Mouse (Mus musculus): ENCODE results near the gene Rhoc. TPM values are rescaled to one million over a fixed set of nuclear protein-coding genes. Genes with fewer than 3 reads are reported as not detected.
A peak's percentile ranks its signal among the peaks of the same experiment; 100 is the strongest.

The Rhoc gene
- polyA plus RNA-seq, 1 experiment from 2014 or later: 82.9 TPM

DNA sequence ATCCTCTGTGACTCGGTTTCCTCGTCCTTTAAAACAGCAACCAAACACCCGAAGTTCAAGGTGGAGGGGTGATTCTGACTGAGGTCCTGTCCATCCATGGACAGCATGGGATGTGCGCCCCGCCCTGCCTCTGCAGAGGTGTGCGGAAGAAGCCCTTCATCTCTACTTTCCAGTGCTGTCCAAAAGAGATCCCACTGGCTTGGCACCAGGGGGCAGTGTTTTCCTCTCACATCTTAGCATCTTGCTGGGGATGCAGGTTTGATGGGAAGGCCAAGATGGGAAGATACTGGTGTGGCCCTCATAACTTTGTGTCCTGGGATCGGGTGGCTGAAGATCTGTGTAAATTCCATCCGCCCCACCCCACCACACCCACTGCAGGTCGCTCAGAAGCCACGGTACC, 18.1 kb upstream of the Rhoc start:
- Histone ChIP-seq H3K4me2 (no peak overlapping the region), H3K27me3 (peaks cover 5% of the 10 kb centered on the region; the same call in 1 of the 2 replicates), H3K9ac (no peak overlapping the region), H3K27ac (replicated peaks) (no peak overlapping the region), H3K4me3 (no peak overlapping the region), H3K4me1 (replicated peaks) (no peaks in the 10 kb centered on the region), H3K36me3 (no peaks in the 10 kb centered on the region), H3K9me3 (no peaks in the 10 kb centered on the region)
- 58% methylated on average over 10 of the region's 10 CpGs for WGBS
- ATAC-seq (ENCODE audit: low read depth): no peak

DNA sequence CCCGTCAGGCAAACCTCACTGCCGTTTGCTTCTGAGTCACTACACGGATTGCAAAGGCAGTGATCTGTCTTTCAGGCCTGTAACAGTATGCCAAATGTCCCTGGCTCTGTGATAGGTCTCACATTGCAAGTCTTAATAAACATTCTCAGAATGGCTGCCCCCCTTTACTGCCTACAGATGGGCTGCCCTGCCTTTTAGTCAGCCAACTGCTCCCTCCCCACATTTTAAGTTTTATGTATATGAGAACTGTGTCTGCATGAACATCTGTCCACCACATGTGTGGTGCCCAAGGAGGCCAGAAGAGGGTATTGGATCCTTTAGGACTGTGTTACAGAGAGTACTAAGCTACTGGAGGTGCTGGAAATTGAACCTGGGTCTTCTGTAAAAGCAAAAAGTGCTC, 17.3 kb upstream of the Rhoc start:
- H3K9ac ChIP-seq: no peak overlapping the region
- H3K9me3 ChIP-seq: no peaks in the 10 kb centered on the region
- no peak overlapping the region for H3K27ac ChIP-seq (replicated peaks)
- no peaks in the 10 kb centered on the region for H3K36me3 ChIP-seq
- no peak overlapping the region for H3K4me2 ChIP-seq
- H3K27me3 ChIP-seq: peaks cover 10% of the 10 kb centered on the region
- H3K4me3 ChIP-seq: no peak overlapping the region
- H3K4me1 ChIP-seq (replicated peaks): no peaks in the 10 kb centered on the region
- no peak for ATAC-seq (ENCODE audit: low read depth)
- WGBS: 74% methylated on average over 3 of the region's 3 CpGs

DNA sequence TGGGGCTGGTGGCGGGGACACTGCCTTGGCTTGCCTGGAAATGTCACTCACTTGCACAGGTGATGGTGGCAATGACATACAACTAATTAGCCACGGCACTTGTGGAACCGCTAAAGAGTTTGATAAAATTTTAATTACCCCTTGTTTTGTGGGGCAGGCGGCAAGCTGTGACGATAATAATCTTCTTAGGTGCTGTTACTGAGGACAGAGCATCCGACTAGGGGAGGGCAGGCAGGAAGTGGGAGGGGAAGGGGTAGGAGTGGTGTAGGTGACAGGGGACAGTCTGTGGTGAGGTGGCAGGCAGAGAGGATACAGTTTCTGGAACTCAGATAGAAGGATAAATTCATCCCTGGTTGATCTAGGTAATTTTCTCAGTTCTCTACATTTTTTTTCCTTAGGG, 16.7 kb upstream of the Rhoc start:
- no peaks in the 10 kb centered on the region for H3K36me3 ChIP-seq
- no peak overlapping the region for H3K4me2 ChIP-seq
- WGBS: 62% methylated on average over 6 of the region's 6 CpGs
- no peak for ATAC-seq (ENCODE audit: low read depth)
- H3K27ac ChIP-seq (replicated peaks): no peak overlapping the region
- no peak overlapping the region for H3K9ac ChIP-seq
- H3K9me3 ChIP-seq: no peaks in the 10 kb centered on the region
- H3K4me1 ChIP-seq (replicated peaks): no peaks in the 10 kb centered on the region
- H3K4me3 ChIP-seq: no peak overlapping the region
- H3K27me3 ChIP-seq: peaks cover 16% of the 10 kb centered on the region

DNA sequence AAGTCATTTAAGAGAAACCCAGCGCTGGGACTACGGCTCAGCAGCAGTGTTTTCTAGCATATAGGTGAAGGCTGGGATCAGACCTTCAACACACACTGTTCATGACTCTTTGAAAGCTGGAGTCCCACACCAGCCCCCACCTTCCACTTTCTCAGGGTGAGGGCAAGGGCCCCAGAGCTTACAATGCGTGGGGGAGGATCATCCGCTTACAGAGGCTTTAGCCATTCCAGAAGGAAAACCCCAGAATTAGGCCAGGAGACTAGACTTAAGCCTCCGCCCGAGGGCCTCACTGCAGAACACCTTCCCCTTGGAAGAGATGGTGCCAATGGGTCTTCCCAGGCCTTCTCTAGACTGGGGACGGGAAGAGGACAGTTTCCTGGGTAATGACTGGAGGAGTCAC, 14.9 kb upstream of the Rhoc start:
- H3K9ac ChIP-seq: no peak overlapping the region
- no peak for ATAC-seq (ENCODE audit: low read depth)
- no peak overlapping the region for H3K27ac ChIP-seq (replicated peaks)
- 75% methylated on average over 7 of the region's 7 CpGs for WGBS
- no peaks in the 10 kb centered on the region for H3K36me3 ChIP-seq
- H3K4me1 ChIP-seq (replicated peaks): peaks cover 8% of the 10 kb centered on the region
- no peak overlapping the region for H3K4me2 ChIP-seq
- H3K4me3 ChIP-seq: no peak overlapping the region
- H3K27me3 ChIP-seq: peaks cover 33% of the 10 kb centered on the region
- H3K9me3 ChIP-seq: no peaks in the 10 kb centered on the region

DNA sequence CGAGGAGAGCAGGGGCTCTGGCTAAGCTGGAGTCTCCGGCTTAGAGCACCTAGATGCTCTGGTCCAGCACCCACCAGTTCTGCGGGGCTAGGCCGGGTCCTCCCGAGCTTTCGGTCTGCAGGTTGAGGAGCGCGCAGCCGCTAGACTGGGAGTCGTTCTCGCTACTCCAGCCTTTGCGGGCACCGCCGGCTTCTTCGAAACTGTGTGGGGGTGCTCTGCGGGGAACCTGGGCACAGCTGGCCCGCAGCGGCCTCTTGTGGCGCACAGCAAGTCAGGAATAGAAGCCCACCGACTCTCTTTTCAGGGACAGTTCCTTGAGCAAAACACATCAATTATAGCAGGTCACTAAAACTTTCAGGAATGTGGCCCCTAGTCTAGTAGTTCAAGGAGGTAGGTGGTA, 10.8 kb upstream of the Rhoc start:
- peak overlapping the region; percentile 56 for H3K9ac ChIP-seq
- peak overlapping the region; percentile 63 for H3K4me2 ChIP-seq
- no peaks in the 10 kb centered on the region for H3K36me3 ChIP-seq
- H3K9me3 ChIP-seq: no peaks in the 10 kb centered on the region
- no peak for ATAC-seq (ENCODE audit: low read depth)
- peaks cover 29% of the 10 kb centered on the region for H3K4me1 ChIP-seq (replicated peaks)
- no peak overlapping the region for H3K27ac ChIP-seq (replicated peaks)
- peaks cover 74% of the 10 kb centered on the region for H3K27me3 ChIP-seq
- 1% methylated on average over 20 of the region's 20 CpGs for WGBS
- peak overlapping the region; percentile 36 for H3K4me3 ChIP-seq

DNA sequence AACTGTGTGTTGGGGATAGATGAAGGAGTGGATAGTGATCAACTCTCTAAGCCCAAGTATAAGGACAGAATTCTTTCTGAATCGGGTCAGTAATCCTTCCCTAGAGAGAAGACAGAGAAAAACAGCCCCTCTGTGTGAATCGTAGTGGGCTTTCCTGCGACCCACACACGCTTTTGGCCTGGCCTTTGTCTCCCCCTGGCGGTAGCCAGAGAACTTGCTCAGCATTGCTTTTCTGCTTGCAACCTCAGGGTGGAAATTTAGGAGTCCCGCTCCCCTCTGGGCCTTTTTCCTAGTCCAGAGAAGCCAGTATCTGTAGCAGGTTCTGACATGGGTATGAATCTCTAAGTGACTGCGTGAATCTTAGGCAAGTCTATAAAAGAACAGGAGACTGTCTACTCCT, 8.2 kb upstream of the Rhoc start:
- no peak for ATAC-seq (ENCODE audit: low read depth)
- H3K4me1 ChIP-seq (replicated peaks): peaks cover 29% of the 10 kb centered on the region
- H3K4me2 ChIP-seq: no peak overlapping the region
- H3K4me3 ChIP-seq: no peak overlapping the region
- H3K27me3 ChIP-seq: peaks cover 95% of the 10 kb centered on the region
- no peaks in the 10 kb centered on the region for H3K36me3 ChIP-seq
- H3K9ac ChIP-seq: no peak overlapping the region
- WGBS: under 1% methylated on average over 7 of the region's 7 CpGs
- no peak overlapping the region for H3K27ac ChIP-seq (replicated peaks)
- no peaks in the 10 kb centered on the region for H3K9me3 ChIP-seq

DNA sequence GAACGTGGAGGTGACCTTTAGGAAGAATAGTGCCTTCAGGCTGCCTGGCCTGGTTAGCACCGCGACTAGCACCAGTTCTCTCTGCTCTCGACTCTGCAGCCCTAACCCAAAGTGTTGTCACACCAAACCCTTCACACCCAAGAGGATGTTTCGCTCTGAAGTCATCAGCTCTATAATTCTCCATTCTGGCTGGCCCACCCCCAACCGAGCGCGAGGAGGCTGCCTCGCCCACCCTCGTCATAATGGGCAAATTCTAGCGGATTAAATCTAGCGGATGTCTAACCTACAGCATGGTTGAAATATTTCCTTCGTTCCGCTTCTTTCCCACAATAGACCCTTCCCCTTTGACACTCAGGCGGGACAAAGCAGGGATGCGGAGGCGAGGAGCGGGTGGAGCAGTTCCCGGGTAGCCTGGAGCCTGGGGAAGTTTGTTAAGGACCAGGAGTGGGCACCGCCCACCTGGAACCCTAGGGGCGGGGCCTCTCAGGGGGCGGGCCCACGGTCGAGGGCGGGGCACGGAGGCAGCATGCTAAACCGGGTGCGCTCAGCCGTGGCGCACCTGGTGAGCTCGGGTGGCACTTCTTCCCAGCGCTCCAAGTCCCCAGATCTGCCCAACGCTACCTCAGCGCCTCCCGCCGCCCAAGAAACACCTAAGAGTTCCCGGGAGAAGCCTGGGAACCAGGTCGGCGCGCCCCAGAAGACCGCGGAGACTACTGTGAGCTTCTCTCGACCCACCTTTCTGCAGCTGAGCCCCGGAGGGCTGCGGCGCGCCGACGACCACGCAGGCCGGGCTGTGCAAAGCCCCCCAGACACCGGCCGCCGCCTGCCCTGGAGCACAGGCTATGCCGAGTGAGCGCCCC, 7.4 kb upstream of the Rhoc start, which contains the start of gene Ppm1j:
TSS of gene Ppm1j (plus strand) at position 496 of the 860 bp plus-strand sequence.
- Histone ChIP-seq H3K9me3 (no peaks in the 10 kb centered on the region), H3K27me3 (peaks cover 98% of the 10 kb centered on the region), H3K4me3 (peak within 1 kb of the TSS; percentile 43), H3K27ac (replicated peaks) (no peak within 1 kb of the TSS), H3K4me2 (peak within 1 kb of the TSS; percentile 78), H3K36me3 (no peaks in the 10 kb centered on the region), H3K4me1 (replicated peaks) (peaks cover 29% of the 10 kb centered on the region), H3K9ac (peak within 1 kb of the TSS; percentile 64)
- 0 out of 2 replicates have a peak, but pooled peaks have one; percentile 41 for ATAC-seq (ENCODE audit: low read depth)
- 1% methylated on average over 56 of the region's 56 CpGs for WGBS

DNA sequence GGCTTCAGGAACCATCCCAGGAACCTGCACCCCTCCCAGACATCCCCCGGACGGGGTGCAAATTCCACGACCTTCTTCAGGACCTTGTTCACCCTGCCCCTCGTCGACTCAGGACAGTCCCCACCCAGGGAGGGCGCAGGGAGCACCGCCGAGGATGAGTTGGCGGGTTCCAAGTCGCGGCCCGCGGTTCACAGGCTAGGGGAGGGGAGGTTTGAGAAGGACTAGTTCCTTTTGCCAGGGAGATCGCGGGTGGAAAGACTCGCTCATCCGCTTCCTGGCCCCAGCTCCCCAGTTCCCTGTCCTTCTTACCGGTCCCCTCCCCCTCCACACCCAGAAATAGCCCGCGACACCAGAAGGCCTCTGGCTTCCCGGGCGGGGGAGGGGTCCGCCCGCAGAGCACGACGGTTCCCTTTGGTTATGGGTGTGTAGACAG, 6.7 kb upstream of the Rhoc start, which contains the start of gene Fam19a3:
TSS of gene Fam19a3 (minus strand) at position 370 of the 433 bp plus-strand sequence.
- under 1% methylated on average over 26 of the region's 26 CpGs for WGBS
- Histone ChIP-seq H3K27ac (replicated peaks) (no peak within 1 kb of the TSS), H3K27me3 (peaks cover 96% of the 10 kb centered on the region), H3K9me3 (no peaks in the 10 kb centered on the region), H3K4me2 (peak within 1 kb of the TSS; percentile 78), H3K9ac (peak within 1 kb of the TSS; percentile 64), H3K36me3 (no peaks in the 10 kb centered on the region), H3K4me3 (peak within 1 kb of the TSS; percentile 43), H3K4me1 (replicated peaks) (peaks cover 29% of the 10 kb centered on the region)
- ATAC-seq (ENCODE audit: low read depth): no peak

DNA sequence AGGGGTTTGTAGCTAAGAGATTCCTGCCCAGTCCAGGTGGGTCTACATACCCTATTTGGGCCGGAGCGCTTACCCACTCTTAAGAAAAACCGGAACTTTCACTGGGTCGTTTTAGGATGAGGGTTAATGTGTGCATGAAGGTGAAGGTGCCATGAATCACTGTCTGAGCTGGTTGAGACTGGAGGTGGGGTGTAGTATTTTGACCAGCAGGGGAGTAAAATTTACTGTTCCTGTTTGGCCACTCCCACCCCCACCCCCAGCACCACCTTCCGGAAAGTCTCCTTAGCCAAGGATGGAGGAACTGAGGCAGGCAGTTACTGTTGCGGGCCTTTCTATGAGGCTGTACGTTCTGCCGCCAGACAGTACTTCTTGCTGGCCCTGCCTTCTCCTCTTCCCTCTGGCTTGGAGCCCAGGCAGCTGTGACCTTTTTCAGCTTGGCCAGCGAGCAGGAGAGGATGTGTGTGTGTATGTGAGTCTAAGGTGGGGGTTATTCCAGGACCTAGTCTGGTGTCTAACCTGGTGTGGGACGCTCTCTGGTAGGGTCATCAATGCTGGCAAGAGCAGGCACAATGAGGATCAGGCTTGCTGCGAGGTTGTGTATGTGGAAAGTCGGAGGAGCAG, 6.0 kb upstream of the Rhoc start:
- no peak for ATAC-seq (ENCODE audit: low read depth)
- peak overlapping the region; percentile 43; the same call in 1 of the 2 replicates for H3K4me3 ChIP-seq
- WGBS: 13% methylated on average over 12 of the region's 12 CpGs
- H3K9ac ChIP-seq: no peak overlapping the region; the same call in 1 of the 2 replicates
- no peak overlapping the region for H3K27ac ChIP-seq (replicated peaks)
- peaks cover 25% of the 10 kb centered on the region for H3K4me1 ChIP-seq (replicated peaks)
- peaks cover 89% of the 10 kb centered on the region for H3K27me3 ChIP-seq
- H3K9me3 ChIP-seq: no peaks in the 10 kb centered on the region
- no peaks in the 10 kb centered on the region for H3K36me3 ChIP-seq
- peak overlapping the region; percentile 78 for H3K4me2 ChIP-seq

DNA sequence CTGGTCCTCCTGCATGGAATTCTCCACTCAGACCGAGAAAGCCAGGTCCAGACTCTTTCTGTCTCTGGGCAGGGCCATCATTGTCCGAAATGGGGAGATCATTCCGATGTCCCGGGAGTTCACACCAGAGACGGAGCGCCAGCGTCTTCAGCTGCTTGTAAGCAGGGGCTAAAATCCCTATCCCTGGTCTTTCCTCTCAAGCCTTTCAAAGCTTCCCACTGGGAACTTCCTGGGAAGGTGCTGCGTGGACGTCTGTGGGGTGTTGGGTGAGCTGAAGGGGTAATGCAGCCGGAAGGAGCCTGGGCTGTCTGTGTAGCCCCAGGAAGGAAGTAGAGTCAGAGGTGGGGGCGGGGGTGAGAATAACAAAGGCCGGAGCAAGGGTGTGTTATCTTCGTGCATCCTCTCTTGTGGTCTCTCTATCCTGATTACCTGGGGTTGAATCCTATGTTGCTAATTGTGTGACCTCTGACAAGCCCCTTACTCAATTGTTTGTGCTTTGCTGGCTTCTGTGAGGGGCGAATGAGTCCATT, 4.1 kb upstream of the Rhoc start:
- H3K4me3 ChIP-seq: no peak overlapping the region
- H3K4me1 ChIP-seq (replicated peaks): peaks cover 29% of the 10 kb centered on the region
- ATAC-seq (ENCODE audit: low read depth): no peak
- WGBS: 40% methylated on average over 14 of the region's 14 CpGs
- H3K27ac ChIP-seq (replicated peaks): no peak overlapping the region
- H3K9ac ChIP-seq: no peak overlapping the region
- no peaks in the 10 kb centered on the region for H3K36me3 ChIP-seq
- H3K27me3 ChIP-seq: peaks cover 71% of the 10 kb centered on the region
- no peak overlapping the region for H3K4me2 ChIP-seq
- H3K9me3 ChIP-seq: no peaks in the 10 kb centered on the region

DNA sequence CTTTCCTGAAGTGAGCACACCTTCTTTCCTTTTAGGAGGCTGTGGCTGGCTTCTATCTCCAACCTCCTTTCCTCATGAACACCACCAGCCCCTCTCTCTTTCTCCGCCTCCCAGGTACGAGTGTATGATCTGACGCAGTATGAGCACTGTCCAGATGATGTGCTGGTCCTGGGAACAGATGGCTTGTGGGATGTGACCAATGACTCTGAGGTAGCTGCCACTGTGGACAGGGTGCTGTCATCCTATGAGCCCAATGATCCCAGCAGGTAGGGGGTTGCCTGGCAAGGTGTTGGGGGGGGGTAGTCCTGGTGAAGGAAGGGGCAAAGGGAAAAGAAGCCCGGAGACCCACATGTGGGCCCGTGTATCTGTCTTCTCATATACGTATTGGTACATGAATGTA, 2.9 kb upstream of the Rhoc start:
- Histone ChIP-seq H3K4me1 (replicated peaks) (peaks cover 42% of the 10 kb centered on the region), H3K4me2 (no peak overlapping the region), H3K9me3 (no peaks in the 10 kb centered on the region), H3K27me3 (peaks cover 70% of the 10 kb centered on the region), H3K9ac (no peak overlapping the region), H3K36me3 (no peaks in the 10 kb centered on the region), H3K27ac (replicated peaks) (no peak overlapping the region), H3K4me3 (no peak overlapping the region)
- ATAC-seq (ENCODE audit: low read depth): no peak
- WGBS: 85% methylated on average over 6 of the region's 6 CpGs

Data from neural tube, embryonic 13.5 days (tissue).